Mouse (Mus musculus) skeletal muscle tissue, adult 2 months (tissue): ENCODE results near the gene Phf23.
"Not testable (repeated sequence)": the region's sequence is repeated elsewhere in the genome, so short reads cannot be mapped to it uniquely, and the experiment has no call there.

Experiments
- DNase-seq: peaks from one replicate; pipeline ENCODE4 v3.0.0-alpha.2; 2012; ENCODE audit warnings: low read depth, low spot score

Gene Phf23

DNA sequence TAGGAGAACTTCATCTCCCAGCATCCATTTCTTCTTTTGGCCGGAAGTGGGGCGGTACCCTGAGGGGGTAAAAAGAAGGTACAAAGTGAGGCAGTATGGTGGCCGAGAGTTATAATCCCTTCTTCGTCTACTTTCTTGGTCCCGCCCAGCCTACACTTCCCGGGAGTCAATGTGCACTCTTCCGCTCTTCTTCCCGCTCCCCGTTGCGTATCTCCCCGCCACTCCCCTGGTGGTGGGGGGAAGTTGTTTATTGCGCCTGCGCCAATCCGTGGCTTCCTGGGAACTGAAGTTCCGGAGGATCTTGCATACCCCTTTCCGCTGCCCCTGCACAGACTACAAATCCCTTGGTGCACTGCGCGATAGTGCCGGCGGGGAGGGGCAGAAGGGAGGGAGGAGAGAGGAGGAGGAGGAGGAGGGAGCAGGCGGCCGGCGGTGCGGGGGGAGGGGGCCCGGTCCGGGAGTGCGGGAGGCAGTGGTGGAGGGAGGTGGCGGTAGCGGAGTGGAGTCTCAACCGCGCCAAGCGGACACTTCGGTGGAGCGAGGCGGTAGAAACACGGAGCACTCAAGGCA is at the start of gene Phf23:
Phf23 (plus strand) TSS at position 387 of the 570 bp plus-strand sequence.
- peak; percentile 100 for DNase-seq

DNA sequence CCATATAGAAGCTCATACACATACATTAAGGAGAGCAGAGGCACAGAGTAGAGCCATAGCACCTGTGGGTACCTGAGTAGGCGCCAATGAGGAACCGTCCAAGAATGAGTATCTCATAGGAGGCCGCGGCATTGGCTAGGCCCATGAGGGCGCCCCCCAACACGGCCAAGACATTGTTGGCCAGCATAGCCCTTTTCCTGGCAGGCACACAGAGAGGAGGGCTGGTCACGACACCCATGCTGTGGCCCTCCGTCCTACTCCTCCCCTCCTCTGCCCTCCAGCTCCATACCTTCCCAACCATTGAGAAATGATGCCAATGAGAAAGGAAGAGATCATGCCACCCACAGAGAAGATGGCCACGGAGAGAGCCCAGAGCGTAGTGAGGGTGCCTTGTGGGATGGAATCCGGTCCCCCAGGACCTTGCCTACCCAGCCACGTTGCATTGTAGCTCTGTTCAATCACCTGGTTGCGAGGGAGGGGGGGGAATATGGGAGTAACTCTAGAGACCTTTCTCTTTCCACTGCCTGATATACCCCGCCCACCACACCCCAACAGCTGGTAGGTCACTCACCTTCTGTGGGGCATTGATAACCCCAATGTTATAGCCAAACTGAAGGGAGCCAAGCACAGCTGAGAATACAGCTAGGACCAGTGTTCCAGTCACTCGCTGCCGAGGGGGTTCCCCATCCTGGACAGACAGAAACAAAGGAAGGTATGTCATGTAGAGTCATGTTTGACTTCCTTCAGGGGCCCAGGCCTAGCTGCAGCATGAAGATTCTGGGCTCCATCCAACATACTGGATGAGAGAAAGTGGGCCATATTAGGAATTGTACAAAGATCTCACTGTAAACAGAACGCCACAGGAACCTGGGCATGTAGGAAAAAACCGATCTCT is 49.3 kb upstream of the Phf23 start:
- peak; percentile 34 for DNase-seq

DNA sequence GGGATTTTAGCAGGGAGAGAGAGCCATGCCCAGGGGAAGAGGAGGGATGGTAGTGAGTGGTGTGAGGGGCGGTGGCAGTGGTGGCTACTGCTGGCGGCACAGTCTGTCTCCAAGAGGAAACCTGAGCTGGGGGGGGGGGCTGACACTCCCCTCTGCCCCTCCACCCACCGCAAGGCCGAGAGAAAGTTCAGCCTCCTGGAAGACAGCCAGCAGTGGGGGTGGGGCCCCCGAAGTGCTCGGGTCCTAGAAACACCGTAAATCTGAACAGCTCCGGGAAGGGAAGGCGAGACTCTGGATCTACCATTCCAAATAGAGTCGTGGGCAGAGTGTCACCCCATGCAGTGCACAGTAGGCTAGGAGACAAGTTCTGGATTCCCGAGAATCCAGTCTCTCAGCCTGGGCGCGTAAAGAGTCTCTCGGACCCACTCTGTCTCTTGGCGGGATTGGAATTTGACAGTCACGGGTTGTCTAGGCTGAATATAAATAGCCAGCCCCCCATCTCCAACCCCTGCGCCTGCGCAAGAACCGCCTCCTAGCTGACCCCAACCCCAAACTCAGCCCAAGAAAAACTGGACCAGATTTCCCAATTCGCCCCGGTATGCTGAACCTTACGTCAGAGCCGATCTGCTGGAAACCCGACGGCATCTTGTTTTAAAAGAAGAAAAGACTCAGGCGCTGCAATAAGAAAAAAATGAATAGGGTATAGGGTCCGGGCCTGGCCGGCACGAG is 48.1 kb upstream of the Phf23 start:
- DNase-seq, result peak; percentile 93

DNA sequence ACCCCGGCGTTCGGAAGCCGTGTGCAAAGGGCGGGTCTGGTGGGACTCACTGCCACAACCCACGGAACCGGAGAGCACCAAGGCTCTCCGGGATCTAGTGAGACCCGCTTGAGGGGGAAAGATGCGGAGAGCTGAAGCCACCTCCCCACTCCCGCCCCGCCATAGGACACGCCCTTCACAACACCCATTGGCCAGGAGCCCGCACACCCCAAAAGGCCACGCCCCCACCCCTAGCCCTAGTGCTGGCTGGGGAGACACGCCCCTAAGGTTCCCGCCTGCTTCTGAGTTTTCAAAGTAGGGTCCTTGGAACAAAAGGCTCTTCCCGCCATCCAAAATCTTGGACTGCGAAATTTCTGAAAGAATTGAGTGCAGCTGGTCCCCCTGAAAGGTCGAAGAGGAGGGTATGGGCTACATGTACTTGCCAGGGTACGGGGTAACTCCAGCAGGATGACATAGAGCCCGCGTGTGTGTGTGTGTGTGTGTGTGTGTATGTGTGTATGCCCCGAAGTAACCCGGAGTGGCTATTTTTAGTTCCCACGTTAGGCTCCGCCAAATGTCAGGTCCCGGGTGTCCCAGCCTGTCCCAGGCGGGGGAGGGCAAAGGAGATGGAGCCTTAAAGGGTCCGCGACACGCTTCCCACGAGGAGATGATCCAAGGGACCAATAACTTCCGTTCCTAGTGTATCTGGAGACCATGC is 47.4 kb upstream of the Phf23 start, which contains the start of gene Slc2a4:
Slc2a4 (minus strand) TSS at position 123 of the 697 bp plus-strand sequence.
- peak; percentile 97 for DNase-seq

DNA sequence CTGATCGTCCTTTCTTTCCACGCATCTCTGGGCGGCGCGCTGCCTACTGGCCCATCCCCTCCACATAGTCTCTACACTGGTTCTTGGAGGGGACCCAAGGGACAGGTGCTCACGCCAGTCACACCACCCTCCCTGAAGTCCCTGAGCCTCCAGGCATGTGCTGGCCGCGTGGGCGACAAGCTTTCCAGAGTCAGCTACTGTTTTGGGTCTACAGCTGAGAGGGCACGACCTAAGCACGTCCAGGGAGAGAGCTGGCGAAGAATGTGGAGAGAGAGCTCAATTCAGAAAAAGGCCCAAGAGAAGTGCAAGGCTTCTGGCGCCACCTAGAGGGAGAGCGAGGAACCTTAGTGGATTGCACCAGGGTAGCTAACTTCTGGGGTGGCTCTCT is 46.8 kb upstream of the Phf23 start:
- DNase-seq, result peak; percentile 95

DNA sequence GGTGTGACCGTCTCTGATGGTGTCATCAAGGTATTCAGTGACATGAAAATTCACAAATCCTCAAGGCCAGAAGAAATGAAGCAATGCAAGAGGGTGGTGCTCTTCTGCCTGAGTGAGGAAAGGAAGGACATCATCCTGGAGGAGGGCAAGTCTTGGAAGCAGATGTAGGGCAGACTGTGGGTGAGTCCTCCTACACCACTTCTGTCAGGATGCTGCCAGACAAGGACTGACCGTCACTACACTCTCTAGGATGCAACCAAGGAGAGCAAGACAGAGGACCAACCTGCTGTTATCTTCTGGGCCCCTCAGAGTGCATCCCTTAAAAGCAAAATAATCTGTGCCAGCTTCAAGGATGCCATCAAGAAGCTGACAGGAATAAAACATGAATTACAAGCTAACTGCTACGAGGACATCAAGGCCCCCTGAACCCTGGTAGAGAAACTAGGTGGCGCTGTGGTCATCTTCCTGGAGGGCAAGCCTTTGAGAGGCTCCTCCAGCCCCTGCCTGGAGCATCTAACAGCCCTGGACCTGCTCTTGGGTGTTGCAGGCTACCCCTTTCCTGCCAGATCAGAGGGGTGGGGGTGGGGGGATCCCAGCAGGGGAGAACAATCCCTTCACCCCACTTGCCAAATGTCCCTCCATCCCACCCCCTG is 44.6 kb upstream of the Phf23 start:
- no peak for DNase-seq

DNA sequence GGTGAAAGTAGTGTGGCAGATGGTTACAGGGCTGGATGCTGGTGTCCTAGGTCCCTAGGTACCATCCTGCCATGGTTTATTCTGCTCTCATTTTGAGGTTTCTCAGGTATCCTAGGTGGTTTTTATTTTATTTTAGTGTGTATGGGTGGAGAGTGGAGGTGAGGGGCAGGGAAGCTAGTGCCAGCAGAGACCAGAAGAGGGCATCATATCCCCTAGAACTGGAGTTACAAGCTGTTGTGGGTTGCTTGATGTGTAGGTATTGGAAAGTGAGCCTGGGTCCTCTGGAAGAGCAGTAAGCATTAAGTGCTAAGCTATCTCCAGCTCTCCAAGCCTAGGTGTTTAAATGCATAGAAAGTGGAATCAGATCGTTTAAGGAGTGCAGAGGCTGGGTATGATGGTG is 43.3 kb upstream of the Phf23 start:
- no peak for DNase-seq

DNA sequence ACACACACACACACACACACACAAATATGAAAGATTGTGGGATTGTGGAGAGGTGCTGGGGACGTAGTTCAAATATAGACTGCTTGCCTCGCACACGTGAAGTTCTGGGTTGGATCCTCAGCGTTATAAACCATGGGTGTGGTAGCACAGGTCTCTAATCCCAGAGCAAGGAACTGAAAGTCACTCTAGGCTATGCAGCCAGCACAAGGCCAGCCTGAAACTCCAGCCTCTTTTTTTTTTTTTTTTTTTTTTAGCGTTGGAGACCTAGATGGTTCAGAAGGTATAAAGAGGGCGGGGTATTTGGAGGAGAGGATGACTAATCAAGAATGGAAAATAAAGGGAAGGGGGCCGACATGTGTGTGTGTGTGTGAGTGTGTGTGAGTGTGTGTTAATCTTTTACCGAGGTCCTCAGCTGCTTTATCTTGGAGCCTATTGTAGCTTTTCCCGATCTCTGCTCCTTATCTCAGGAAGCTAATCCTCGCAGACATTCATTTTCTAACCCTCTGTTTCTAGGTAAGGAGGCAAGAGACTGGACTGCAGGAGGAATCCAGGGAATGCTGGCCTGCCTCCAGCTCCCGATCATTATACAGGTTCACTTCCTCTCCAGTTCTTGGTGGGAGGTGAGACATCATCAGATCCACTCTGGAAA is 42.2 kb upstream of the Phf23 start:
- no peak for DNase-seq

DNA sequence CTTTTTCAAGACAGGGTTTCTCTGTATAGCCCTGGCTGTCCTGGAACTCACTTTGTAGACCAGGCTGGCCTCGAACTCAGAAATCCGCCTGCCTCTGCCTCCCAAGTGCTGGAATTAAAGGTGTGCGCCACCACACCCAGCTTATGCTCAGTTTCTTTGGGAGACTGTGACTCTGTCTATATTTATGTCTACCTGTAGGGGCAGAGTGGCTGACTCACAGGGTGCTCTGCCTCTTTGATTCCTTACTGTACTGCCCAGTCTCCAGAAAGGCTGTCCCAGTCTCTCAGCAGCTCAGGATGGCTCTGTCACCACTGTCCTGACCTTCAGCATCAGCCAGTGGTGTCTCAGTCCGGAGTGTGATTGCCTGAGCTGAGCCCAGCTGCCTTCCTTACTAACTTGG is 40.0 kb upstream of the Phf23 start:
- DNase-seq, result not testable (repeated sequence)

DNA sequence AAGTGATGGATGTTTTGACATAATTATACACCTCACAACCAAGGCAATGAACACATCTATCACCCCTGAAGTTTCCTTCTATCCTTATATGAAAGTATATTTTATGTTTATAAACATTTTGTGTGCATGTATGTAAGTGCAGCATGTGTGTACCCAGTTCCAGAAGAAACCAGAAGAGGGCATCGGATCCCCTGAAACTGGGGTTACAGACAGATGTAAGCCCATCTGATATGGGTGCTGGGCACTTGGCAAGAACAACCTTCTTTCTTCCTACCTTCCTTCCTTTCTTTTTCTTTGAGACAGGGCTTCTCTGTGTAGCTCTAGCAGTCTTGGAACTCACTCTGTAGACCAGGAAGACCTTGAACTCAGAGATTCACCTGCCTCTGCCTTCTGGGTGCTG is 39.4 kb upstream of the Phf23 start:
- DNase-seq, result no peak

DNA sequence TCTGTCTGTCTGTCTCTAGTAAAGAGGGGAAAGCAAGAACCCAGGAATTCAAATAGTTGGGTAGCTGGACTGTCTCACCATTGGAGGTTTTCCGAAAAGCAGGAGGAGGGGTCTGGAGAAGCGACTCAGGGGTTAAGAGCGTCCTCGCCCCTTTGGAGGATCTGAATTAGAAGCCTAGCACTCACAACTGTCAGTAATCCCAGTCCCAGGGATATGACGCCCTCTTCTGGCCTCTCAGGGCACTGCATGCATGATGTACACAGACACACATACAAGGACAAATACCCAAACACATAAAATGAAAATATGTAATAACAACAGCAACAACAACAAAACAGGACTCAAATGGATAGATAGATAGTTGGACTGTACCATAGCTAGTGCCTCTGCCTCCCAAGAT is 35.0 kb upstream of the Phf23 start:
- no peak for DNase-seq

DNA sequence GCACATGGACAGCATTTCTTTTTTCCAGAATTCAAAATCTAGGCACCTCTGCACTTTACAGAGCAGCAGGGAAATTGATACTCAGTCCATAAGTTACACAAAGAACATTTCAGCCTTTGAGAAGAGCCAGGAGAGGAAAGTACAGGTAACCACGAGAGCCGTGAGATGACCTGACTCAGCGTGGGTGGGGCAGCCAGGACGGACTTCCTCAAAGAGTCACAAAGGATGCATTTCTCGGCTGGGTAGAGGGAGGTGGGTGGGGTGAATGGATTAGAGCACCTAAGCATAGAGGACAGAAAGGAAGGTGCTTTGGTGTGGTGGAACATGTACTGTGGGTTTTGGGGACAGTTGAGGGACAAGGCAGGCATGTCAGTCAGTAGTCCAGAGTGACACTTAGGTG is 33.7 kb upstream of the Phf23 start:
- DNase-seq, result no peak

DNA sequence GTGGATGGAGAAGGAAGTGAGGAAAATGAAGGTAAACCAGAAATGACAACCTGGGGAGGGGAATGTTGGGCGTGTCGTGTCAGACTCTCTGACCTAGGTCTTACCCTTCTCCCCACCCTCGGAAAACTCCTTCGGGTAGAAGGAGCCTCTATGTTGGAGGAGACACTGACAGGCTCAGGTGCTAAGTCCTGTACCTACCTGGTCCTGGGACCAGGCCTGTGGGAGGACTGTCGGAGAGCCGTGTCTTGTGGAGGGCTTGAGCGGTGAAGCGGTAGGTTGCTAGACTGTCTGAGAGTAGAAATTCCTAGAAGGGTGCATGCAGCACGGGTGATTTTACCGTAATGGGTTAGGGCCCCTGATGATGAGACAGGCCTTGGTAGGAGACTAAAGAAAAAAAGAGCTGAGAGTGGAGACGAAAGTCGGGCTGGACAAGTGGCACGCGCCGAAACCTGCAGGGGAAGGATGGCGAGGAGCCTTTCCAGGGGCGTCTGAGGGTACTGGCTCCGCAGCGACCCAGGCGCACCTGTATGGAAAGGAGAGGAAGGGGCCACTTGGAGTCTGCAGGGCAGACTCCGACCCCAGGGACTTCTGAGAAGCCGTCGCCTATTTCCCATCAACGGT is 30.8 kb upstream of the Phf23 start, which contains the start of gene Cldn7:
Cldn7 (plus strand) TSS at position 130 of the 621 bp plus-strand sequence.
- no peak for DNase-seq

DNA sequence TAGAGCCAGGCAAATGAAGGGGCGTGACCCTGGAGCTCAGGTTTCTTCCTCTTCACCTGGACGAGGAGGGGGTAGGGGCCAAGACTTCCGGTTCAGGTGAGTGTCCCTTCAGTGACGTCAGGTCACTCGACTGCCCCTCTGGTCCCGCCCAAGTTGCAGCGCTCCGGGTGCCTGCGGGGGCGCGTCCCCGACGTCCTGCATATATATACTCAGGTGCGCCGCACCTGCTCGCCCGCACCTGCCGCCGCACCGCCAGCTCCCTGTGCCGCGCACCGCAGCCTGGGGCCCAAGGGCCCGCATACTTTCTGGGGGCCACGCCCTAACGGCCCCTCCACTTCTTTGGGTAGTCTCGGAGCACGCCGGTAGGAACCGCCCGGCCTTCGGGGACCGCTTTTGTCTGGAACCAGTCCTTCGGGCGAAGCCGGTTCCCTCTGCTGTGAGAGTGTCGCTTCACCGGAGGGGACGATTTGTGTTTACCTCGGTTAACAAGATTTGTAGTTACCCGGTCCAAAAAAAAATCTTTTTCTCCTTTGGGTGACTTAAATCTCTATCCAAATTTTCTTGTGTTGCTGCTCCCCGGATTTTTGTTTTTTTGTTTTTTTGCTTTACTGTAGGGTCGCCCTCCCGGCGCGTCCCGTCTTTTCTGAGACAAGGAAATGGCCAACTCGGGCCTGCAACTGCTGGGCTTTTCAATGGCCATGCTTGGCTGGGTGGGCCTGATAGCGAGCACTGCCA is 30.1 kb upstream of the Phf23 start:
- DNase-seq, result no peak

DNA sequence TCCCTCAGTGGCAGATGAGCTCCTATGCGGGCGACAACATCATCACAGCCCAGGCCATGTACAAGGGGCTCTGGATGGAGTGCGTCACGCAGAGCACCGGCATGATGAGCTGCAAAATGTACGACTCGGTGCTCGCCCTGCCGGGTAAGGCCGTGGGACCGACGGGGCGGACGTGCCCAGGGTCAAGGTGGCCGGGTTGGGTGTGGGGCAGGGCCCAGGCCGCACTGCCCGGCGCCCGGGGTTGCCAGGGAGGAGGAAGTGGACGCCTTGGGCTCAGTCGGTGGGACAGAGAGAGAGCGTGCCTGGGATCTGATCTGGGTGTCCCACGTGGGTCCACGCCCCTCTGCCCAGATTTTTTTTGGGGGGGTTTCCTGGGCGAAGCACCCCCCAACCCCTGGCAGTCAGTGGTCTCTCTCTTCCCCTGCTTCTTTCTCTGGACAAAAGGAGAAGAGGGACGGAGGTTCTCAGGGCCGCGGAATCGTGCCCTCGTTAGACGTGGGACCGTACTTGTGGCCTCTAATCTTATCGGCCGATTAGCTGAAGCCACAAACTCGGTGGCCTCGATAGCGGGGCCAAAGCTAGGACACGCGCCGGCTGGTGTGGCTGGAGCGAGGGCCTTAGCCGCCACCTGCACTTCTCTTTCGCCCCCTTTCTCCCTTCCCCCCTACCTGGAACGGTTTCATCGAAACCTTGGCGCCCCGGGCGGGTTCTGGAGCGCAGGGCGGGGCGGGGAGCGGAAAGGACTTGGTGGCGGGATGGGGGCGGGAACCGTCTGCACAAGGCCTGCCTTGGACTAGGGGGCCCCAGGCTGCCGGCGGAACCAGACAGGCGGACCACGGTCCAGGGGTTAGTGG is 29.3 kb upstream of the Phf23 start:
- DNase-seq, result no peak

DNA sequence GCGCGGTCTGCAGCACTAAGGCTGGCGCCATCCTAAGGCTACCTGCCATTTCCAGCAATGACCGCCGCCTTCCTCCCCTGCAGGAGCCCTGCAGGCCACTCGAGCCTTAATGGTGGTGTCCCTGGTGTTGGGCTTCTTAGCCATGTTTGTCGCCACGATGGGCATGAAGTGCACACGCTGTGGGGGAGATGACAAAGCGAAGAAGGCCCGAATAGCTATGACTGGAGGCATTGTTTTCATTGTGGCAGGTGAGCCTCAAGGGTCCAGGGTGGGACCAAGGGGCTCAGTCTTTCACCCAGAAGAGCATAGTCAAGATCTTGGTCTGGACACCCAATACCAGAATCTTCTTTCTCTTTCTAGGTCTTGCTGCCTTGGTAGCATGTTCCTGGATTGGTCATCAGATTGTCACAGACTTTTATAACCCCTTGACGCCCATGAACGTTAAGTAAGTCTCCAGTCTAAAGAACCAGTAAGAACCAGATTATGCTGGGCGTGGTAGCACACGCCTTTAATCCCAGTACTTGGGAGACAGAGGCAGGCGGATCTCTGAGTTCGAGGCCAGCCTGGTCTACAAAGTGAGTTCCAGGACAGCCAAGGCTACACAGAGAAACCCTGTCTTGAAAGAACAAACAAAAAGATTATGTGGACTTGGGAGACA is 28.6 kb upstream of the Phf23 start:
- DNase-seq, result no peak

DNA sequence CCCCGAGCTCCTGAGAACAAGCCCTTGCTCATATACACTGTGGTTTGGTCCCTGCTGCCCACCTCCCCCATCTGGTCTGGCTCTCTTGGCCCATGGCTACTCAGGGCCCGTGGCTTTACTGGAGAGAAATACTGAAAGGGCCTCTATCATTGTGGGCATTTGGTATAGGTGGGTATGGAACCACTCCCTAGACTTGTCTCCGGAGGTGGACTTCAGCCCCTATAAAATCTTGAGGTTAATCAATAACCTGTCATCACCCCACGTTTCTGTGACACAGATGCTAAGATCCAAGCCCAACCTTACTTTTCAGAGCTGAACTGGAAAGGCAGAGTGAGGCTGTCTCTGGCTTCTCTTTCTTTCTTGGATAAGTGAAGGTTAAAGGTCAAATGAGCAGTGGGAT is 26.8 kb upstream of the Phf23 start:
- no peak for DNase-seq

DNA sequence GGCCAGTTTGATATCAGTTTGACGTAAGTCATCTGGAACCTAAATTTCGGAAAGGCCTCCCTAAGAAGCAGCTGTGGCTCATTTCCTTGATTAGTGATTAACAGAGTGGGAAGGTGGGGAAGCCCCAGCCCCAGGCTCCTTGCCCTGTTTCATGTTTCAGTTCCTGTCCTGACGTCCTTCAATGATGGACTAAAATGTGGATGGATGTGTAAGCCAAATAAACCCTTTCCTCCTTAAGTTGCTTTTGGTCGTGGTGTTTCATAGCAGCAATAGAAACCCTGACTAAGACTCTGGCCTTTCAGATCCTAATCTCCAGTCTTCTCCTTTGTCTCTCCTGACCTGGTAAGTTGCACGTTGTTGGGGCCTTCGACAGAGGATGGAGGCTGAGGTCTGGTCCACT is 25.4 kb upstream of the Phf23 start:
- DNase-seq, result no peak
